Mouse (Mus musculus): Measurements from ENCODE around the gene Ece1.

Ece1 gene

DNA sequence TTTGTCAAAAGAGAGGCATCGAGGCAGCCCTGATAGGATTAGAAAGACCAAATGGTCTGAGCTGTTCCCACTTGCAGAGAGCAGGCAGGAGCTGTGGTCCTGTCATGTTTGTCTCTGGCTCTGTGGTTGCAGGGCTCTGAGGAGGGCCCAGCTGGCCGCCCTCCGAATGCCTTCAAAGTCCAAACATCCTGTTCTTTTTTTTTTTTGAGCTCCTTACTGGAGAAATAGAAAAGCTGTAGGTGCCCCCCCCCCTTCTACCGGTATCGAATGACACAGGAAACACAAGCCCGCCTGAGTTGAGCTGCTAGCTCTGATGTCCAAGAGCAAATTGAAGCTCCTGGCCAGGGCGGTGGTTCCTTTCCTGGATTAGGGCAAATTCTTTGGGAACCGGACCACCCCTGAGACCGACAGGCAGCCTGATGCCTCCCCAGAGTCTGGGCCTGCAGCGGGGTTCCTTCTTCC, 58.5 kb downstream of the Ece1 start:
- DNase-seq: no peak

- DNase-seq: no peak
Observed at GRCm38 (mm10) chr4:137921510-137921909, 59.5 kb downstream of the Ece1 start.

- no peak for DNase-seq
Observed at GRCm38 (mm10) chr4:137923052-137923451, 61.0 kb downstream of the Ece1 start.

DNA sequence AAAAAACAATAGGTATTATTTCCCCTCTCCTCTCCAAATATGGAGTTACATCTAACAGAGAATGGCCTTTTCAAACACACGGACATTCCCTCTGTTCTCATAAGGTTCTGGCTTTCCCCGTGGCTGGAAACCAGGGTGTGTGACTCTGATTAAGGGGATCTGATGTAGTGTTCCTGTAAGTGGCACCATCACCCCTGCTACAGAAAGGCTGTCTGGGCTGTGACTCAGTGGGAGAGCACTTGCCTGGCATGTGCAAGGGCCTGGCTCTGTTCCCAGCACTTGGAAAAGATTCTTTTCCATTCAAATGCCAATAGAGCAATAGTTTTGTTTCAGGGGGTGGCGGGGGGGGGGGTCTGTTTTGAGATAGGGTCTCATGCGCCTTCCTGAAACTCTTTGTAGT, 63.1 kb downstream of the Ece1 start:
- peak; percentile 29 for DNase-seq

DNA sequence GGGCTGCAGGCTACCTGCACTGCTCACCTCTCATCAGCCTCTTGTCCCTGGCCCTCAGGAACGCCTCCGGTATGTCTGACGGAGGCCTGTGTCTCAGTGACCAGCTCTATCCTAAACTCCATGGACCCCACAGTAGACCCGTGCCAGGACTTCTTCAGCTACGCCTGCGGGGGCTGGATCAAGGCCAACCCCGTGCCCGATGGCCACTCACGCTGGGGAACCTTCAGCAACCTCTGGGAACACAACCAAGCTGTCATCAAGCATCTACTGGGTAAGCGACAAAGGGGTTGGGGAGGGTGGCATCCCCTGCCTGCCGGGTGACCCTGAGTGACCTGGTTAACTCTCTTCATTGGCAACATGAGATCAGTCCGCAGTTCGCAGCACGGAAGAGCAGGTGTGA, 64.1 kb downstream of the Ece1 start:
- no peak for DNase-seq

DNA sequence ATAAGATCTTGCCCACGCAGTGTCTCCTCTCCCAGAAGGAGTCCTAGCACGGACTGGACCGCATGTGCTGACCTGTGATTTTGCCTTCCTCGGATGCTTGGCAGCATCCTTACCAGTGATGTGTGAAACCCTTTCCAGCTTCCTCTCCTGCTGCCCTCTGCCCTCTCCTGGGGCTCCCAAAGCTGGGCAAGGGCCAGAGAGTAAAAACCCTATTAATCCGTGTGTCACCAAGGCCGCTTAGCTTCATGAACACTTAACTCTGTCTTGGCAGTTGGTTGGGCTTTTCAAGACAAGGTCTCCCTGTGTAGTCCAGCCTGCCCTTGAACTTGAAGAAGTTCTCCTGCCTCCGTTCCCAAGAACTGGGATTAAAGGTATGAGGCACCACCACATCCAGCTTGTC, 65.1 kb downstream of the Ece1 start:
- DNase-seq: no peak

DNA sequence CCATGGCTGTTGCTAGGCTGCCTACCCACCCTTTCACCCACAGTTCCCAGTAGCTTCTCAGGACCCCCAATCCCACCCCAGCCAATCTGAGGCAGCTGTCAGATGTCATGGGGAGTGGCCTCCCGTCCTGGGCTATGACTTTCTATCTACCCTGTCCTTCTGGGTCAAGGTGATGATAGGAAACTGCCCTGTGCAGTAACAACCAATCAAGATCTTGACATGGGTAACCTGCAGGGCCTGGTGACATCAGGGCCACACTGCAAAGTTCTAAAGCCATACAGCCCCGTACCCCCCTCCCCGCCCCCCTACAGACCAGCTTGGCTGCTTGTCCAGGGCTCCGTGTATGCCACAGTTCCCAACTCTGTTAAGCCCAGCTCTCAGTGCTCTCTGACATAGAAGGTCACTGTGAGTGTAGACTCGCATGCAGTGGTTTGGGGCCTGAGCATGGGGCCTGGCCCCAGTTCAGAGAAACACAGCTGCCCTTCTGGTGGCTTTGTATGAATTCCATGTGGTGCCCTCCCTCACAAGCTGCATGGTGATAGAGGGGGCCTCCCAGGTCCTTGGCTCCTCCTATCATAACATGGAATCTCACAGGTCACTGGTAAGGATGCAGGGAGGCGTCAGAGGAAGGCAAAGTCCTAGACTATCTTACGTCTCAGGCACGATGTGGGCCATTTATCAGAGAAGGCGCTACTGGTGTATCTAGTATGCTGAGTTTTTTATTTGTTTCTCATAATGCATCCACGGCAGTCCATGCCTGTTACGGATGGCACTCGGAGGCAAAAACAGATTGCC, 65.9 kb downstream of the Ece1 start:
- DNase-seq: no peak

GRCm38 (mm10) chr4:137928813-137929212, 66.8 kb downstream of the Ece1 start:
- DNase-seq: no peak

DNA sequence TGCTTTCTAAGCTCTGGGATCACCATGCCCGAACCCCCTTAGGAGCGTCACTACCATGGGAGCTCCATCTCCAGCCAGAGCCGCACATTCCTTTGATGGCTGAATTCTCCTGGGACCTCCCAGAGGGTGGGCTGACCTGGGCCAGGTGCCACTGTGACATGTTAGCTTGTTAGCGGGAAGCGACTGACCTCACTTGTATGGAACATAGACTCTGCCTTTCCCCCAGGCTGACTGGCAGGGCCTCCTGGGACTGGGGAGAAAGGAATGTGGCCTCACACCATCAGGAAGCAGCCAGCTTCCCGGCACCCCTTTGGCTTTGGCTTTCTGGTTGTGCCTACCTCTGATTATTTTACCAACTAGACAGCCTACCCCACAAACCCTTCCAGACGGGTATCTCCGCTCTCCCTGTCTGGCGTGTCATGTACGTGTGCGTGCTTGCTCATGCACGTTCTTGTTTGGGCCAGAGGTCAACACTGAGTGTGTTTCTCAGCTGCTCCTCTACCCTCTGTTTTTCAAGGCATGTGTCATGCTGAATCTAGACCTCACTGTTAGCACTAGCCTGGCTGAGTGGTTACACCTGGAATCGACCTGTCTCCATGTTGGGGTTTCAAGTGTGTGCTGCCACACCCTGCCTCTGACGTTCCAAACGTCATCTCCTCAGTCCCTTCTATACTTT, 67.4 kb downstream of the Ece1 start:
- DNase-seq: no peak

GRCm38 (mm10) chr4:137930500-137931008, 68.5 kb downstream of the Ece1 start:
- DNase-seq: no peak

GRCm38 (mm10) chr4:137931009-137931757, 69.1 kb downstream of the Ece1 start:
- DNase-seq: no peak

GRCm38 (mm10) chr4:137932554-137933178, 70.6 kb downstream of the Ece1 start:
- DNase-seq: no peak

DNA sequence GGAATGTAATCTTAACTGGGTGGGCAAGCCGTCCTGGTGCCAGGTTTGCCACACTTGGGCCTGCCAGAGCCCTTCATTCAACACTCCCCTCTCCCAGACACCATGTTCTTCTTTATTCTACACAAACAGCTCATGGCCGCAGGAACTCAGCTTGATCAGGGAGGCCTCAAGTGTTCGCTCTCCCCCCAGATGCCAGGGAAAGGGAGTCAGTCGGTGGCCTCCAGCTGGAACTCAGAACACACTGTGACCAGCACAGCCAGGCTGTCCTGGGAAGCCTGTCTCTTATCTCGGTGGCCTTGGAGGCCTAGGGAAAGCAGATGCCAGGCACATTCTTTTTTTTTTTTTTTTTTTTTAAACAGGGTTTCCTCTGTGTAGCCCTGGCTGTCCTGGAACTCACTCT, 71.3 kb downstream of the Ece1 start:
- DNase-seq: no peak

GRCm38 (mm10) chr4:137936134-137936533, 74.1 kb downstream of the Ece1 start:
- no peak for DNase-seq

DNA sequence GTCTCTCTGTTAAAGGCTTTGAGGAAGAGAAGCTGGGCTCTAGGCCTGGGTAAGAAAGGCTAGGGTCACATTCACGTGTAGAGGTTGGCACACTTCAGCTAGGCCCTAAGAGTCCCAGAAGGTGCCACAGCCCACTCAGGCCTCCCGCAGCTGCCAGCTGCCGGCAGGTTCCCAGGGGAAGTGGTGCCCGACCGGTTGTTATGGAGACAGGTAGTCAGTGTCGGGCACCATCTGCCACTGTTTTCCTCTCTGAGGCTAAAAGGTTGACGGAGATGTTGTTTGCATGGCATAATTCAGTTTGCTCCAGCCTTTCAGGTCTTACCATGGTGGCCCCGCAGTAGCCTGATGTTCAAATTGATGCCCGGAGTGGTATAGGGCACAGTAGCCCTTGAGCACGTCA, 78.0 kb downstream of the Ece1 start:
- no peak for DNase-seq

DNA sequence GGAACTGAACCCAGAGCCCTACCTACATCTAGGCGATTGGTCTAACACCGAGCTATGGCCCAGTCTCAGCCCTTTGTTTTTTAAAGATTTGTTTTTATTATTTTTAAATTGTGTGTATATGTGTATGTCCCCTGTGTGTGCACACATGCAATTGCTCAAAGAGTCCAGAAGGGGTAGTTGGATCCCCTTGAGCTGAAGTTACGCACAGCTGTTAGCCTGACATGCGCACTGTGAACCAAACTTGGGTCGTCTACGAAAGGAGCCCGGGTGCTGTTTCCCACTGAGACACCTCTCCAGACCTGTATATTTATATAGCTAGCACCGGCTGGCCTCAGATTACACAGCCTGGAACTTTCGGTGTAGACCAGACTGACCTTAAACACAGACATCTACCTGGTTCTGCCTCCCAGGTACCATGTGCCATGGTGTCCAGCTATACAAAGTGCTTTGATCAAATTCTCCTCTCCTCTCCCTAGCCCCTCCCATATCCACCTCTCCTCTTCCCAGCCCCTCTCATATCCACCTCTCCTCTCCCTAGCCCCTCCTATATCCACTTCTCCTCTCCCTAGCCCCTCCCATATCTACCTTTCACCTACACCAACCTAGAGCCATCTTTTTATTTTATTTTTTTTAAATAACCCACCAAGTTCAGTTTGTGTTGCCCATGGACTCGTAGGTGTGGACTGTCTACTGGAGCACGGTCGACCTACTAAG, 79.3 kb downstream of the Ece1 start:
- DNase-seq: no peak

GRCm38 (mm10) chr4:137941871-137942781, 80.1 kb downstream of the Ece1 start:
- no peak for DNase-seq

- DNase-seq: no peak
Observed at GRCm38 (mm10) chr4:137942782-137943486, 80.9 kb downstream of the Ece1 start.

DNA sequence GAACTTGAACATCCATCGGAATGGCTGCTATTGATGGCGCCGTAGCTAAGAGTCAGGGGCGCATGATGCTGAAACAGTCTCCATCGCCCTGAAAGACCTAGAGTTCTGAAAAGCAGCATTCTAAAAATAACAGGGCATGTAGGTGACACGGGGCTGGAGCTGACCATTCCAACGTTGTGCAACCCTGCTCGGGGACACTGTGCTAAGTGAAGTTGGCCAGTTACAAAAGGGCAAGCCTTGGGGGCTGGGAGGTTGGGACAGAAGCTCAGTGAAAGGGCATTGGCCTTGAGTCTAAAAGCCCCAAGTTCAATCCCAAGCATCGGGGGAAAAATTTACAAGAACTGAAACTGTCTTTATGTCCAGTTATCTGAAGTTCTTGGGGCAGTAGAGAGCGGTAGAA, 81.5 kb downstream of the Ece1 start:
- no peak for DNase-seq

- no peak for DNase-seq
Observed at GRCm38 (mm10) chr4:137945376-137945775, 83.3 kb downstream of the Ece1 start.

DNA sequence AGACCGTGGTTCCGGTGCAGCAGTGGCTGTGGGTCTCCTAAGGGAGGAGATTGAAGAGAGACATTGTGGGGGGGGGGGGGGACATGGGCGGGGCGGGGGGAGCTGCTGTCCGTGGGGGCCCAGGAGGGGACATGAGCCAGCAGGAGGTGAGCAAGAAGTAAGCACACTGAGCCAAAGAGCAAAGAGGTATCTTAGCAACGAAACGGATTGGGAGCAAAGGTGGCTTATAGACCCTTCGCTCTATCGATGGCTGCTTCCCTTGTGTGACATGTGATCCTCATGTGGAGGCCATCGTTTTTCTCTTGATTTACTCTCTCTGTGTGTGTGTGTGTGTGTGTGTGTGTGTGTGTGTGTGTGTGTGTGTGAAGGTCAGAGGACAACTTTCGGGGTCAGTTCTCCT, 84.4 kb downstream of the Ece1 start:
- DNase-seq: no peak
